Mouse (Mus musculus) spleen, adult 2 months (tissue): Measurements from ENCODE around the gene Adamts18.

Source experiments
- CTCF ChIP-seq: fragments of 200-500 bp; IDR thresholded peaks from 2 replicates; pipeline ENCODE4 v1.5.1; 2011; ENCODE audit warnings: mild to moderate bottlenecking, inconsistent platforms; ENCODE audit not compliant: insufficient read depth, insufficient read length, insufficient replicate concordance; ENCODE audit errors: extremely low read depth
- POLR2A ChIP-seq: fragments of 200-500 bp; IDR thresholded peaks from 2 replicates; pipeline ENCODE4 v1.6.1; 2011; ENCODE audit warnings: low read depth, low read length, inconsistent platforms

- TF ChIP-seq CTCF, result no peak
- TF ChIP-seq POLR2A, result no peak
Observed at GRCm38 (mm10) chr8:113833644-113834043, 14.9 kb downstream of the Adamts18 start.
